In genomic region chr11:75509741-75510626, GRCm38 (mm10) we compare ENCODE assay signal across 8 mouse cellular contexts. TPM values are rescaled to one million over a fixed set of nuclear protein-coding genes. Genes with fewer than 3 reads are reported as not detected.
DNase-seq lines count a peak whose midpoint lies in the region; ATAC-seq lines count a peak whose summit lies in the region.

Gene Rilp, plus strand, starts transcription at chr11:75510094.

- H3K27me3 ChIP-seq in forebrain, embryonic 15.5 days = no peaks in the 10 kb centered on the region

- no peaks in the 10 kb centered on the region for H3K9me3 ChIP-seq in forebrain, embryonic 15.5 days

- DNase-seq in layer of hippocampus, adult 11-12 months (ENCODE audit: low spot score) = peak; percentile 42
- no peak for DNase-seq in layer of hippocampus, adult 9-10 months (ENCODE audit: low spot score)
- peak; percentile 62 for DNase-seq in cerebellum, adult 11 months
- peak; percentile 74 to 84 for DNase-seq in heart, postnatal 14 days
- peak; percentile 76 to 86 for DNase-seq in kidney, postnatal 4 days
- DNase-seq in lung, postnatal 25 days (ENCODE audit: low spot score) = peak; percentile 93
- DNase-seq in skeletal muscle tissue, adult 2 months (ENCODE audit: low read depth, low spot score) = peak; percentile 97

- peak within 1 kb of the TSS; percentile 91 for H3K4me2 ChIP-seq in forebrain, embryonic 15.5 days (replicated peaks)

- H3K4me3 ChIP-seq in forebrain, embryonic 15.5 days = peak within 1 kb of the TSS; percentile 48

- peak; percentile 85 for ATAC-seq in forebrain, embryonic 15.5 days (replicated peaks)

- H3K27ac ChIP-seq in forebrain, embryonic 15.5 days (replicated peaks) = peak within 1 kb of the TSS; percentile 67

- peak within 1 kb of the TSS; percentile 56 for H3K9ac ChIP-seq in forebrain, embryonic 15.5 days (replicated peaks)

- intact Hi-C loops in heart, postnatal 14 days (cut with DNase I) = loop anchor here (2.0 kb wide), 2 partner anchors 41 to 109 kb away; no protein-coding TSS in a partner anchor

- peaks cover 15% of the 10 kb centered on the region for H3K4me1 ChIP-seq in forebrain, embryonic 15.5 days

- WGBS in forebrain, embryonic 15.5 days = 3% methylated on average over 43 of the region's 43 CpGs

- H3K36me3 ChIP-seq in forebrain, embryonic 15.5 days = peaks cover 44% of the 10 kb centered on the region

RNA-seq across cellular contexts. Expression of gene Rilp, which starts in this region (rescaled TPM):
- polyA plus RNA-seq in forebrain, embryonic 15.5 days (2015; fragmentation: Nextera tagmentation; extraction: Ambion mirVana) = 0.71 and 0.72 TPM in 2 replicates
- total RNA-seq in heart, postnatal 14 days (2021) = 10 to 100 TPM; 42.2 to 44.1 TPM

Comparison
In these comparisons a context has a peak if more than half of its experiments do, and no peak if none do; other contexts are left out.
1. Peak in ATAC-seq, H3K4me3 ChIP-seq, H3K27ac ChIP-seq, H3K9ac ChIP-seq and H3K4me2 ChIP-seq in forebrain, embryonic 15.5 days; RNA of the gene not detected or under 1 TPM.